Mouse (Mus musculus) C2C12 (cell line): Measurements from ENCODE around the gene Rab3gap1. TPM values are rescaled to one million over a fixed set of nuclear protein-coding genes. Genes with fewer than 3 reads are reported as not detected.
A peak's percentile ranks its signal among the peaks of the same experiment; 100 is the strongest.

Experiments
- H3K27me3 ChIP-seq: one replicate; pipeline ENCODE4 v1.6.1; 2011; ENCODE audit not compliant: control insufficient read depth, insufficient read depth, insufficient read length
- H3K36me3 ChIP-seq: one replicate; pipeline ENCODE4 v1.6.1; 2011; ENCODE audit not compliant: control insufficient read depth, insufficient read depth
- H3K4me3 ChIP-seq: one replicate; pipeline ENCODE4 v1.5.1; 2011; ENCODE audit warnings: mild to moderate bottlenecking, control low read depth; ENCODE audit not compliant: poor library complexity, insufficient read depth, severe bottlenecking
- H3K79me2 ChIP-seq: one replicate; pipeline ENCODE4 v1.6.1; 2011; ENCODE audit not compliant: control insufficient read depth, insufficient read depth
- H3K79me3 ChIP-seq: one replicate; pipeline ENCODE4 v1.6.1; 2011; ENCODE audit warnings: low read depth, control low read depth
- H3ac ChIP-seq: one replicate; pipeline ENCODE3; 2011; ENCODE audit warnings: low read depth; ENCODE audit not compliant: control insufficient read depth, insufficient read length
- CEBPB ChIP-seq: IDR thresholded peaks from one replicate; pipeline ENCODE4 v1.6.1; 2011; ENCODE audit warnings: low read depth, mild to moderate bottlenecking, control low read depth, moderate library complexity
- CTCF ChIP-seq: IDR thresholded peaks from one replicate; pipeline ENCODE4 v1.5.1; 2011; ENCODE audit not compliant: control insufficient read depth, insufficient read depth, insufficient read length
- FOSL1 ChIP-seq: IDR thresholded peaks from one replicate; pipeline ENCODE4 v1.8.0; 2011; ENCODE audit warnings: mild to moderate bottlenecking, low read length; ENCODE audit not compliant: poor library complexity, insufficient read depth, severe bottlenecking
- MAX ChIP-seq: IDR thresholded peaks from one replicate; pipeline ENCODE4 v1.6.1; 2011; ENCODE audit warnings: mild to moderate bottlenecking, control low read depth
- MYOD1 ChIP-seq: IDR thresholded peaks from one replicate; pipeline ENCODE4 v1.6.1; 2011; ENCODE audit warnings: low read depth; ENCODE audit not compliant: control insufficient read depth, insufficient read length
- MYOG ChIP-seq: IDR thresholded peaks from one replicate; pipeline ENCODE4 v1.6.1; 2011; ENCODE audit not compliant: control insufficient read depth, insufficient read length; ENCODE audit errors: extremely low read depth
- USF1 ChIP-seq: IDR thresholded peaks from one replicate; pipeline ENCODE4 v1.6.1; 2011; ENCODE audit warnings: low read depth, mild to moderate bottlenecking, control low read depth, moderate library complexity
- polyA plus RNA-seq: library from polyadenylated mRNA; unstranded; fragments of >200 nt; fragmentation: generic; extraction: Trizol; gene quantifications from one replicate; pipeline ENCODE4 v1.2.1, GENCODE M21; 2012; ENCODE audit warnings: missing spikeins

The Rab3gap1 gene
- polyA plus RNA-seq, 1 experiment: 14.0 TPM

GRCm38 (mm10) chr1:127958801-127959200, 90.2 kb downstream of the Rab3gap1 start:
- TF ChIP-seq CTCF (no peak), MYOD1 (no peak), MAX (no peak), FOSL1 (no peak), CEBPB (no peak), USF1 (no peak), MYOG (no peak)
- H3K4me3 ChIP-seq: no peak overlapping the region
- H3K79me2 ChIP-seq: no peaks in the 10 kb centered on the region
- no peak overlapping the region for H3ac ChIP-seq
- H3K79me3 ChIP-seq: no peaks in the 10 kb centered on the region
- no peaks in the 10 kb centered on the region for H3K36me3 ChIP-seq
- H3K27me3 ChIP-seq: no peaks in the 10 kb centered on the region

- H3K79me3 ChIP-seq: no peaks in the 10 kb centered on the region
- no peaks in the 10 kb centered on the region for H3K36me3 ChIP-seq
- no peak for TF ChIP-seq MYOG
- TF ChIP-seq USF1: no peak
- TF ChIP-seq MAX: no peak
- TF ChIP-seq CTCF: no peak
- no peak for TF ChIP-seq MYOD1
- no peak for TF ChIP-seq FOSL1
- no peak for TF ChIP-seq CEBPB
- H3K79me2 ChIP-seq: no peaks in the 10 kb centered on the region
- H3K4me3 ChIP-seq: no peak overlapping the region
- H3K27me3 ChIP-seq: no peaks in the 10 kb centered on the region
- H3ac ChIP-seq: no peak overlapping the region
Observed at GRCm38 (mm10) chr1:127959312-127959718, 90.7 kb downstream of the Rab3gap1 start.

DNA sequence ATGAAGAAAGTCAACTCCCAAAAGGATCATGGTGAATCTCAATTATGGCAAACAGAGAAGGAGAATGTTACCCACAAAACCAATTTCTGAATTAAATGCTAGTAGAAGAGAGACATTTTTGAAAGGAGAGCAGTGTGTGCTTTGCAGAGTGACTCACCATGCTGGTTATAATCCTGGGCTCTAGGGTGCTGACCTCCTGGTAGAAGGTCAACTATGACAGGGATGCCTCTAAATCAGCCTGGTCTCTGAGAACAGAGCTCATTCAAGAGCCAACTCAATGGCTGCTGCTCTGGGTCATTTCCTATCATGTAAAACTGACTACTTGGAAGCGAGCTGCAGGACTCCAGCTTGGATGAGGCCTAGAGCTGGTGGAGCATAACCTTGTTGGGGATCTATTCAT, 92.6 kb downstream of the Rab3gap1 start:
- no peak overlapping the region for H3ac ChIP-seq
- TF ChIP-seq CEBPB (no peak), USF1 (no peak), MAX (peak; percentile 15), CTCF (no peak), FOSL1 (peak; percentile 84), MYOD1 (no peak)
- H3K27me3 ChIP-seq: no peaks in the 10 kb centered on the region

GRCm38 (mm10) chr1:127963326-127963725, 94.8 kb downstream of the Rab3gap1 start:
- TF ChIP-seq USF1 (no peak), CTCF (no peak), MAX (no peak), CEBPB (no peak), MYOD1 (no peak), MYOG (no peak), FOSL1 (no peak)

More for the DNA sequence above, 92.6 kb downstream of the Rab3gap1 start:
- Histone ChIP-seq H3K79me3 (no peaks in the 10 kb centered on the region), H3K4me3 (no peak overlapping the region), H3K79me2 (no peaks in the 10 kb centered on the region), H3K36me3 (no peaks in the 10 kb centered on the region)

GRCm38 (mm10) chr1:127970870-127971269, 102.3 kb downstream of the Rab3gap1 start:
- no peaks in the 10 kb centered on the region for H3K79me3 ChIP-seq
- H3K27me3 ChIP-seq: no peaks in the 10 kb centered on the region
- H3K79me2 ChIP-seq: no peaks in the 10 kb centered on the region
- H3ac ChIP-seq: no peak overlapping the region
- no peaks in the 10 kb centered on the region for H3K36me3 ChIP-seq
- no peak overlapping the region for H3K4me3 ChIP-seq
- TF ChIP-seq CEBPB (no peak), MYOD1 (no peak), FOSL1 (no peak), USF1 (no peak), MAX (no peak), CTCF (no peak), MYOG (no peak)

More at GRCm38 (mm10) chr1:127963326-127963725, 94.8 kb downstream of the Rab3gap1 start:
- Histone ChIP-seq H3K79me2 (no peaks in the 10 kb centered on the region), H3K79me3 (no peaks in the 10 kb centered on the region), H3ac (no peak overlapping the region), H3K27me3 (no peaks in the 10 kb centered on the region), H3K36me3 (no peaks in the 10 kb centered on the region), H3K4me3 (no peak overlapping the region)

DNA sequence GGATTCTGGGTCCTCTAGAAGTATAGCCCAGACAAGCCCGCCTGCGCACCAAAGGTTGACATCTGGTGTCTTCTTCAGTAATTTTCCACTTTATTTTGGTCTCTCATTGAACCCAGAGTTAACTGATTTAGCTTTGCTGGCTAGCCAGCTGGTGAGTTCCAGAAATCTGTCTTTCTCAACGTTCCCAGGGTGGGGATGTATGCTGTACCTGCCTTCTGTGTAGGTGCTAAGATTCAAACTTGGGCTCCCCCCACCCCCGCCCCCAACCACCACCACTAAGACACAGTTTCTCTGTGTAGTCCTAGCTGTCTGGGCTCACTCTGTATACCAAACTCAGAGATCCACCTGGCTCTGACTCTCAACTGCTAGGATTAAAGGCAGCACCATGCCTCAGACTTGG, 105.5 kb downstream of the Rab3gap1 start:
- no peak overlapping the region for H3K4me3 ChIP-seq
- H3K36me3 ChIP-seq: no peaks in the 10 kb centered on the region
- H3ac ChIP-seq: no peak overlapping the region
- H3K79me3 ChIP-seq: no peaks in the 10 kb centered on the region
- H3K27me3 ChIP-seq: no peaks in the 10 kb centered on the region
- TF ChIP-seq MYOG: no peak
- no peak for TF ChIP-seq FOSL1
- TF ChIP-seq CEBPB: no peak
- no peak for TF ChIP-seq USF1
- no peak for TF ChIP-seq CTCF
- TF ChIP-seq MAX: no peak
- no peak for TF ChIP-seq MYOD1
- no peaks in the 10 kb centered on the region for H3K79me2 ChIP-seq
